Mouse (Mus musculus) cerebral cortex, adult 2 months (tissue): ENCODE data around the gene Kifc5b.

Experiments
- WGBS: fragments of 180-500 bp; shearing (Covaris S2); methylation state at CpG from one replicate; pipeline ENCODE4 v1.1.7; 2018; 5-methylcytosine and 5-hydroxymethylcytosine counted together

Kifc5b gene

GRCm38 (mm10) chr17:26946567-26946966 is 29.7 kb downstream of the Kifc5b start:
- WGBS = 2% methylated on average over 36 of the region's 37 CpGs

DNA sequence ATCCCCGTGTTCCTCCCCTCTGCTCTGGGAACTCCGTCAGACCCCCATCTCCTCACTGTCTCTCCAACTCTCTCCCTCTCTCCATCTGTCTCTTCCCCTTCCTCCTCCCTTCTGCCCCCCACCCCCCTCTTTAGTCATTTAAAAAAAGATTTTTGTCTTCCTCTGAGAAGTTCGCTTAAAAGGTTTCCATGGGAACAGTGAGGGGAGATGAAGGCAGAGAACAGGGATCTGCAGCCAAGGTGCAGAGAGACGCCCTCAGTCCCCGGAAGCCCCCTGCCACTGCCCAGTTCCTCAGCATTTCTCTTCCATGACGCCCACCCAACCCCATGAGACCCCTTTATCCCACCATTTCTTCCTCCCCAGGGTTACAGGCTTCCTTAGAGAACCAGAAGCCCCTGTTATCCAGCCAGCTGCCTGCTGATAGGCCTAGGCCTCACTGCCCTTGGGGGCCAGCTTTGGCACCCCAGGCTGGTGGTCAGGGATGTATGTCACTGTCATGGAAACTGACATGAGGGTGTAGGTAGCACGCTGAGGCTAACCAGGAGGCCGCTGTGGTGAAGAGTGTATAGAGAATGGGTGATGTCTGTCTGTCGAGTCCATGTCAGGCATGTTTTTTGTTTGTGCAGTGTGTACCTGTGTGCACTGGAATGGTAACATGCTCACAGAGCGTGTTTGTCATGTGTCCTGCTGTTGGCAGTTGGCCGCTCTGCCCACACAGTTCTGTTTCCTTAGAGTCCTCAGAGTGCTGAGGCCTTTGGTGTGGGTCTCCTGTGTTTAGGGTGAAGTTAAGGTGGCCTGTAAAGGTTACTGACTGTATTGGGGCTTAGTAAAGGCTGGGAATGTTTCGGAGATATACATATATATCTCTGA is 30.6 kb downstream of the Kifc5b start:
- 22% methylated on average over 12 of the region's 12 CpGs for WGBS

DNA sequence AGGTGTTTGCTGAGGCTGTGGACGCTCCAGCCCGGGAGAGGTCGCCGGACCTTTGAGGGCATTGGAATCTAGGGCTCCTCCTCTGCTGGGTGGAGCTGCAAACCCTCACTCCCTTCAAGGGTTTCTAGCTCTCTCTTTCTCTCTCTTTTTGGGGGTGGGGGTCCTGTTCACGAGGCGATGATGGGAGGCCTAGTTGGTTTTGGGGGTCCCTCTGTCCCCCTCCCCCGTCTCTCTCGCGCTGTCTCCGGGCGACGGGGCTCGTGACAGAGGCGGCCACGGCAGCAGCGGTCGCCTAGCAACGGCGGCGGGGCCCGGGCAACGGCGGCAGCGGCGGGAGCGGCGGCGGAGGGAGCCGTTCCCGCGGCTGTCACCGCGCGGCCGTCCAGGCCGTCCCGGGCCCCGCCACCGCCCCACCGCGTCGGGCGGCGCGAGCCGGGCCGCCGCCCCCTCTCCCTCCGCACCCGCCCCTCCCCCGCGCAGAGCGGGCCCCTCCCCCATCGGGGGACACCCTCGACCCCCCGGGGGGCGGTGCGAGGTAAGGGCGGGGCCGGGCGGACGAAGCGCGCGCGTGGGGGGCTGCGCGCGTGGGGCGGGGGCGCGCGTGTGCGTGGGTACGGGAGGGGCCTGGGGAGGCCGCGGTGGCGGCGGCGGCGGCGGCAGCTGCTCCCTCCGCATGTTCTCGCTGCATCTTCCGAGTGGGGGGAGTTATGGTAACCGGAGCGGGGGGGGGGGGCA is 31.6 kb downstream of the Kifc5b start:
- WGBS = 2% methylated on average over 64 of the region's 87 CpGs

- WGBS = 8% methylated on average over 12 of the region's 14 CpGs
These were observed 32.2 kb downstream of the Kifc5b start for GRCm38 (mm10) chr17:26949051-26949577.

- WGBS = 29% methylated on average over 5 of the region's 5 CpGs
These were observed 33.0 kb downstream of the Kifc5b start for GRCm38 (mm10) chr17:26949866-26950265.

GRCm38 (mm10) chr17:26950560-26951288 is 33.8 kb downstream of the Kifc5b start:
- WGBS = 20% methylated on average over 7 of the region's 7 CpGs

GRCm38 (mm10) chr17:26951406-26951805 is 34.5 kb downstream of the Kifc5b start:
- 0% methylated on average over 11 of the region's 11 CpGs for WGBS

GRCm38 (mm10) chr17:26951952-26952877 is 35.3 kb downstream of the Kifc5b start:
- 12% methylated on average over 23 of the region's 23 CpGs for WGBS

DNA sequence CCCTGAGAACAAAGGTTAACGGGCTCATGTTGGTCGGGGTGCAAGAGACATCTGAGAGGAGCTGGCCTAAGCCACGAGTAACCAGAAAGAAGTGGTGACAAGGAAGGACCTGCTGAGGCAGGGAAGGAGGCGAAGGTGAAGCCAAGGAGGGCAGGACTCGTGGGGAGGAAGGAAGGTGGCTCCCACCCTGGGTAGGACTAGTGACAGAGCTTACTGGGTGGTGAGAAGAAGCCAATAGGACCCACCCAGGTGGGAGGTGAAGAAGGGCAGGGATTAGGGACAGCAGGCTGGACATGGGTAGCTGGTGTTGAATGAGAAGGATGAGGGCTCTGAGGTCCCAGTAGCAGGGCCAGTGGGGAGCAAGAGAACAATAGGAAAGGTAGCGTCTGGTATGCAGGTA is 36.3 kb downstream of the Kifc5b start:
- WGBS = 21% methylated on average over 6 of the region's 6 CpGs

- 26% methylated on average over 15 of the region's 16 CpGs for WGBS
These were observed 36.8 kb downstream of the Kifc5b start for GRCm38 (mm10) chr17:26953726-26954125.

- WGBS = 62% methylated on average over 5 of the region's 5 CpGs
These were observed 39.4 kb downstream of the Kifc5b start for GRCm38 (mm10) chr17:26956309-26956708.

GRCm38 (mm10) chr17:26956895-26957294 is 40.0 kb downstream of the Kifc5b start:
- 80% methylated on average over 18 of the region's 18 CpGs for WGBS

GRCm38 (mm10) chr17:26957872-26958271 is 41.0 kb downstream of the Kifc5b start:
- 90% methylated on average over 5 of the region's 5 CpGs for WGBS

- WGBS = 49% methylated on average over 5 of the region's 5 CpGs
These were observed 42.0 kb downstream of the Kifc5b start for GRCm38 (mm10) chr17:26958880-26959279.

GRCm38 (mm10) chr17:26959815-26960214 is 42.9 kb downstream of the Kifc5b start:
- 90% methylated on average over 4 of the region's 4 CpGs for WGBS

DNA sequence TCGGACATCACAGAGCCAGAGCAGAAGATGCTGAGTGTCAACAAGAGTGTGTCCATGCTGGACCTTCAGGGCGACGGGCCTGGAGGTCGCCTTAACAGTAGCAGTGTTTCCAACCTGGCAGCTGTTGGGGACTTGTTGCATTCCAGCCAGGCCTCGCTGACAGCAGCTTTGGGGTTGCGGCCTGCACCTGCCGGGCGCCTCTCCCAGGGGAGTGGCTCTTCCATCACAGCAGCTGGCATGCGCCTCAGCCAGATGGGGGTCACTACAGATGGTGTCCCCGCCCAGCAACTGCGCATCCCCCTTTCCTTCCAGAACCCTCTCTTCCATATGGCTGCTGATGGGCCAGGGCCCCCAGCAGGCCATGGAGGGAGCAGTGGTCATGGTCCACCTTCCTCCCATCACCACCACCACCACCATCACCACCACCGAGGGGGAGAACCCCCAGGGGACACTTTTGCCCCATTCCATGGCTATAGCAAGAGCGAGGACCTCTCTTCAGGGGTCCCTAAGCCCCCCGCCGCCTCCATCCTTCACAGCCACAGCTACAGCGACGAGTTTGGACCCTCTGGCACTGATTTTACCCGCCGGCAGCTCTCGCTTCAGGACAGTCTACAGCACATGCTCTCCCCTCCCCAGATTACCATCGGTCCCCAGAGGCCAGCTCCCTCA is 44.8 kb downstream of the Kifc5b start:
- WGBS = 89% methylated on average over 21 of the region's 21 CpGs

GRCm38 (mm10) chr17:26966993-26967392 is 50.1 kb downstream of the Kifc5b start:
- WGBS = 54% methylated on average over 11 of the region's 11 CpGs

GRCm38 (mm10) chr17:26967477-26967876 is 50.6 kb downstream of the Kifc5b start:
- WGBS = 86% methylated on average over 6 of the region's 6 CpGs

DNA sequence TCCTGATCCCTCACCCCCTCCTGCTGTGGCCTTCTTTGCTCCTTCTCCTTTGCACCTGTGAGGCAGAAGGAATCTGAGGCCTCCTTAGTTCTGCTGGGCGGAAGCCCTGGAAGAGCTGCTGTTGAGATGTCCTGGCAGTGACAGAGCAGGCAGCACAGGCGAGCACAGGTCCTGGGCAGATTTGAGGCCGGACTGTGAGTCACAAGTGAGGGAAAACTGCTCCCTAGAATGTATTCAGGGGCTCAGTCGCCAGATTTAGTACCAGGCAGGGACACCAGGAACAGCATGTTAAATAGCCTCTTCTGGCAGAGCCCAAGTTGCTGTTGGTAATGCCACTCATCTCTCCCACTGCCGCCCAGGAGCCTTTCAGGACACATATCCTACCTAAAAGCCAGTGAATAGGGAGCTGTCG is 51.3 kb downstream of the Kifc5b start:
- 50% methylated on average over 6 of the region's 6 CpGs for WGBS

DNA sequence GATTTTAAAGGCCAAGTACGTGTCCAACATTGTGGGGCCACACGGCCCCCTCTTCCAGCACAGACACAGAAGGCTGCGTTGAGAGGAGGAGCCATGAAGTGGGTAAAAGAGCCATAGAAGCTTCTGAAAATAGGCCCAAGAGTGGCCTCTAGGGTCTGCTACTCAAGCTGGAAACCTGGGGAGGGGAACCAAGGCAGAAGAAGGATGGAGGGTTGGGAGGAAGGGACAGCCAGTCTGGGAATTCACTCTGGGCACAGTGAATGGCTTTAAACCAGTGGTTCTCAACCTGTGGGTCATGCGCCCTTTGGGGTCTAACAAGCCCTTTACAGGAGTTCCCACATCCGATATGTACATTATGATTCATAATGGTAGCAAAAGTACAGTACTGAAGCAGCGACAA is 52.4 kb downstream of the Kifc5b start:
- 71% methylated on average over 6 of the region's 6 CpGs for WGBS
